Mouse (Mus musculus): Measurements from ENCODE around the gene Gng2.
A peak's percentile ranks its signal among the peaks of the same experiment; 100 is the strongest.

Gene Gng2

DNA sequence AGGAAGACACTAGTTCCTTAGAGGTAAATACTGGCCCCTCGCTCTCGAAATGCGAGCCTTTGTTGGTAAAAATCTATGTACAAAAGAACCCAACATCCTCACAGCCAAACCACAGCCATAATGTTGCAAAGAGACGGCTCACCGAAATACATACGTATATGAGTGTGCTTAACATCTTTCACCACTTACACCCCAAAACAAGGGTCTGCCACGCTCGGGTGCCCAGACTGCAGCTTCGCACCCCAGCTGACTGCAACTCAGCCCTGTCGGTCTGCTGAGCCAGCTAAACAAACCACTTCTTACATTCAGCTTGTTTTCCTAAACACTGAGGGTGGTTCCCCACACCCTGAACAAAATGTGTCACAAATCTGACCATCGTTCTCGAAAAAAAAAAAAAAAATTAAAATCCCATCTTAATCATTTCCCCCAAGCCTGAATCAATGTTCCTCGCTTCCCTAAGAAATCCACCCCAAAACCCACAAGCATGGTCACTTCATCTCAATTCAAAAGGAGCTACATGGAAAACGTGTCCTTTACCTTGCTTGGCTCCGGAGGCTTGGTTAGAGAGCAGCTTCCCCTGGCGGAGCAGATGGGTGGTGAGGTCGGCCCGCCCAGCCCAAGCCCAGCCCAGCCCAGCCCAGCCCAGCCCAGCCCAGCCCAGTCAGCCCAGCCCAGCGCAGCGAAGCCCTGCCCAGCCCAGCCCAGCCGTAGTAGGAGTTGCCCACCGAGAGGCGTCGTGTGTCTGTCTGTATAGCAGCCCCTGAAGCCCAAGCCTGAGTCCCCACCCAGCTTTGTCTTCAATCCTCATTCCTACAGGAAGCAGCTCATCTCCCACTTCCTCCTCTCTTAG is 781 bp downstream of the Gng2 start:
- DNase-seq = peak; percentile 34

DNA sequence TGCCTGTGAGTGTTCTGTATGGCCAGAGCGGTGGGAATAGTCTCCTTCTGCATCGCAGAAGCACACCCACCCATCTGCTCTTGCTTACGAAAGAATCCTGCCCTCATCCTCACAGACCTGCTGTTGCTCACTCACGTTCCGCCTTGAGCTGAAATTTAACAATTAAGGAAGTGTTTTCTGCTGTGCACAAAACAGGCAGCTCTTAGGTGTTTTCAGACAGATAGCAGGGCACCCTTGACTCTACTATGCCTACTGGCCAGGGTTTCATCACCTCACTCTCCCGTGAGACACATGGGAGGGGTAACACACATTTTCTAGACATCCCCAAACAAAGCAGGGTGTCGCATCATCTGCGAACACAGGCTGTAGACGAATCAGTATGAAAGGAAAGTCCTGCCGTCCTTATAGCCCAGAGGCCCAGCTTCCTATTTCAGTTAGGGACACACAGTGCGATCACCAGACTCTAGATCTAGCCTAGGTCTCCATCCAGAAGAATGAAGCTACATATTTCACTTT is 2.4 kb downstream of the Gng2 start:
- peak; percentile 41 for DNase-seq

GRCm38 (mm10) chr14:19974429-19974828 is 3.0 kb downstream of the Gng2 start:
- DNase-seq = no peak

- no peak for DNase-seq
Measured at GRCm38 (mm10) chr14:19972316-19973029, 5.0 kb downstream of the Gng2 start.

DNA sequence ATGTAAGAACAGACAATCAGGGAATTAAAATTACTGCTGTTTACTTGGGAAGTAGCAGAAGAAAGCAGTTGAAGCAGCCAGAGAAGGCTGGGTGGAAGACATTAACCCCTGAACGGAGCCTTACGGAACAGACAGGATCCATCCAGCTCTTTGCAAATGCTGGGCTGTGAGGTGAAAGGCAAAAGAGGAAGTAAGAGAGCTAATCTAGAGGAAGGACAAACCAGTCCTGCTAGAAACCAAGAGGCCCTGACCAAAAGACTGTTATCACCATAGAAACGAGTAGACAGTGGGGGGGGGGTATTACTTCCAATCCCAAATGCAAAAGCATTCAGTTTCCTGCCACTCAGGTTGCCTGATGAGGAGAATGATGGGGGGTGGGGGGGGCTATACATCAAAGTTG is 6.6 kb downstream of the Gng2 start:
- DNase-seq = no peak

- DNase-seq = no peak
Measured at GRCm38 (mm10) chr14:19970106-19970785, 7.2 kb downstream of the Gng2 start.

- no peak for DNase-seq
Measured at GRCm38 (mm10) chr14:19969566-19969965, 7.9 kb downstream of the Gng2 start.

GRCm38 (mm10) chr14:19969011-19969521 is 8.4 kb downstream of the Gng2 start:
- no peak for DNase-seq

DNA sequence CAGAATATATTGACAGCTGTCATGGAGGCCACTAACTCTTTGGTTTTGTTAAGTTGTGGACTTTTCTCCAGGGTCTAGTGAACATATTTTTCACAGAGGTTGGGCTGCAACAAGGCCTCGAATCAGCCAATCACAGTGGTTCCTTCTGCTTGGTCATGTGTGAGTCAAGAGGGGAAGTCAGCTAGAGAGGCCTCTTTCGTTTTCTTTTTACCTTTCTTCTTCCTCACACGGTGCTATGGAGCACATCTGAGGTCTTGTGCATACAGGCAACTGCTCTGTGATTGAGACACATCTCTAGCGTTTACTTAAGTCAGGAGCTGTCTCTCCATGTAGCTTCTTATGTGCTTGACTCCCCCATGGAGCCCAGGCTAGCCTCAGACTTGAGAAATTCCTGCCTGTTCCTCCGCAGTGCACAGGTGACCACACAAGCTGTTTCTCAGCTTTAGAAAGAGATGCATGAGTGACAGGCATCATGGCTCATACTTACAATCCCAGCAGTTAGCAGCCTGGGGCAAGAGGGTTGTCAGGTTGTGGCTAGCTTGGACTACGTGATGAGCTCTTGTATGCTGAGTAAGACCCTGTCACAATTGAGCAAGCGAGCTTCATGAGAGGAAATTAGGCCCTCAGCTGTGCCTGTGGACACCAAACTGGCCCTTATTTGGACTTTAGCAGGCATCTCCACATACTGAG is 9.0 kb downstream of the Gng2 start:
- no peak for DNase-seq

- peak; percentile 51 for DNase-seq
Measured at GRCm38 (mm10) chr14:19967482-19967881, 9.9 kb downstream of the Gng2 start.

- no peak for DNase-seq
Measured at GRCm38 (mm10) chr14:19963961-19964505, 13.4 kb downstream of the Gng2 start.

DNA sequence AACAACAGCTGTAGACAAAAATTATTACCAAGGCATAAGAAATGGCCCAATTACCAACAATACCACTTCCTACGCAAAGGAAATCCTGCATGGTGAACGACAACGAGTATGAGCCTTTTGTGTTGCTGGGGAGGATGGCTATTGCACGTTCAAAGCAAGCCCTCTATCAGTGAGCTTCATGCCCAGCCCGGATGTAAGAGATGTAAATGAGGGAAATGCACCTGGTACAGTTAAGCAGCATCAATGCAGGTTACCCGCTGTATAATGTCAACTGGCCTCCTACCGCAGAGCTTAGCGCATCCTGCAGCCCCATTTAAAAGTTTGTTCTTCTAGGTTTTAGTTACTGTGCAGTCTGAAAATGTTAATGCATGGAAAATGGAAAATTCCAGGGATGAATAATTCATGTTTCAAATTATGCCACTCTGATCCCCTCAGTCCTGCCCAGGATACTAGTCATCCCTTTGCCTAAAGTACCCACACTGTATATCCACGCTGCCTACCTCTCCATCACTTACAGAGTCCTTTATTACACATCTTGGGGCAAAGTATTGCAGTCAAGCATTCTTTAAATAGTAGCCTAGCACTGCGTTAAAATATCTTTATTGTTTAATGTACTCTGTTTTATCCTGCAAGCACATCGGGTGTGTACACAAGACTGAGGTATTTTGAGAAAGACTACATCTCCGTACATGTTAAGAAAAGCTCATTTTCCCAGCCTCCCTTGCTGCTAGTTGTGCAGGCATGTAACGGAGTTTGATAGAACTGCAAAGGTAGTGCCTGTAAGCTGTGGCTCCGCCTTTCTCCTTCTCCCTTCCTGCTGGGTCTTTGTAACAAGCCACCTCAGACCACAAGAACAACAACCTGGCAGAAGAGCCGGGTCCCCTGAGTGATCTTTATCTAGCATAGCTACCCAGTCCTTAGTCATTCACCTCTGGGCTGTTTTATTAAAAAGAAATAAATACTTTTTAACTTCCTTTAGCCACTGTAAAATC is 15.2 kb downstream of the Gng2 start:
- no peak for DNase-seq

DNA sequence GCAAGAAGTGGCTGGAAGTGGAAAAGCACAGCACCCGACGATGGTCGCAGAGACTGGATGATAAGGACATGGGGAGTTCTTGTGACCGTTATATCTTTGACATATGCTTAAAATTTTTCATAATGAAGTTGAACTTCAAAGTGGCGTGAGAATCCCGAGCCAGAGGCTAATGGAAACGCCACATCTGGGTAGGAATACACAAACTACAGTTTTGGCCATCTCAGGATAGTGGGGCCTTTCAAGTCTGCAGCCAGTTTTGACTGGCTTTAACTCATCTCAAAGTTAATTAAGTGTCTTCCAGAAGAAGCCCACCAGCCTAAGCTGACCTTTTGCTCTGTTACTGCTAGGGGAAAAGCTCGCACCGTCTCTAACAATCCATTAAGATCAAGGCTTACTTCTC is 17.6 kb downstream of the Gng2 start:
- DNase-seq = no peak

GRCm38 (mm10) chr14:19955077-19955476 is 22.4 kb downstream of the Gng2 start:
- DNase-seq = no peak

DNA sequence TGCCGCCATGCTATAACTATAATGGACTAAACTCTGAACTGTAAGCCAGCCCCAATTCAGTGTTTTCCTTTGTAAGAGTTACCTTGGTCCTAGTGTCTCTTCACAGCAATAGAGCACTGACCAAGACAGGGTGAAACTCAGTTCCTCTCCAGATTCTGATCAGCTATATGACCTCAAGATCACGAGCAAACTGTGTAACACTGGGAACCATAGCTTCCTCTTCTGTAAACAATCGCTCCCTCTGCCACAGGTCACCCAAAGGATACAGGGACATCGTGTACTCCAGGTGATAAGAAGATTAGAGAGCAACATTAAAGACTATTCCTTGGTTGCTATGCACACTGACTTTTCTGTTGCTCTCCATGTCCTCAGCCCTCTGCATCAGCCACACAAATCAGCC is 26.6 kb downstream of the Gng2 start:
- DNase-seq = no peak

DNA sequence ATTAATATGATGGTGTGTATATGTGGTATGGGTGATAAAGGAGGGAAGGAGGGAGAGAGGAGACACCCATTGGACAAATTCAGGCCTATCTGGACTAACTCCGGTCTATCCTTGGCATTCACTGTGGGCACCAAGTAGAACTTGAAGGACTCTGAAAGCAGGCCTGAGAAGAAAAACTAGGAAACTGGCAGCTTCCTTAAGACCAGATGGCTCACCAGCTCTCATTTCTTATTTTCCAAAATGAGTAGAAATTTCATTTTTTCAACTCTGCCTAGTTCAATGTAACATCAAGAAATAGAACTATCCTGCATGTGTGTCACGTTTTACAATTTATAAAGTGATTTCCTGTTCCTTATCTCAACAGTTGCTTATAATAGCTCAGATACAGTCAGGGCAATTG is 28.0 kb downstream of the Gng2 start:
- no peak for DNase-seq

GRCm38 (mm10) chr14:19946221-19946620 is 31.2 kb downstream of the Gng2 start:
- DNase-seq = no peak

DNA sequence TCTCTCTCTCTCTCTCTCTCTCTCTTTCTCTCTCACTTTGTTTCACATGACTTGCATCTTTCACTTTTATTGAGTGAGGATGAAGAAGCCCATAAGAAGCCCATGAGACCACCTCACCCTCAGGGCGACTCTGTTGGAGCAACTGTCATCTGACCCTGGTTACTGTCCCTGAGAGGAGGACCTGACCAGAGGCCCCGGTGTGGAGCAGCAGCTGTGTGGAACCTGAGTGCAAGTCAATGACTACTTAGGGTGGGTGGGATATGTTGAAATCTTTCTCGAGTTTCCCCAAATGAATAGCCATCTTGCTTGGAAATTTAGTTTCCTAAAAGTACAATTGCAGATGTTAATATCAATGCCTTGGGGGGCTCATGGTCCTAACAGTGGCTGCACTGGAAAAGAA is 34.7 kb downstream of the Gng2 start:
- no peak for DNase-seq

DNA sequence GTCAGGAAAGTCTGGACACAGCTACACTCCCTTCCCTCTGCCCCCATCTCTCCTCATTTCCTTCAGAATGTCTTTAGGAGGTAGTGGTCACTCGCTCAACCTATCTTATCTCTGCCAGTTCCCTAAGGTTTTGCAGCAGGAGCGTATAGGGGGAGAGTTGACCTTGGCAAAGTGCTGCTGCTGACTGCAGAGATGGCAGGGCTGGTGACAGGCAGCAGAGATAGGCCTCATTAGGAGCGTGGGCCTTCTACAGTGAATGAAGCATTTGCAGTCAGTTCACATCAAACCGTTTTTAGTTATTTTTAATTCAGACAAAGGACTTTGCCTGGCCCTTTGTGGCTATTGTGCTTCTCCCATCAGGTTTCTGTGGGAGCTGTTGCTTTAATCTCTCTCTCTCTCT is 35.1 kb downstream of the Gng2 start:
- DNase-seq = no peak

- no peak for DNase-seq
Measured at GRCm38 (mm10) chr14:19940066-19940465, 37.4 kb downstream of the Gng2 start.

DNA sequence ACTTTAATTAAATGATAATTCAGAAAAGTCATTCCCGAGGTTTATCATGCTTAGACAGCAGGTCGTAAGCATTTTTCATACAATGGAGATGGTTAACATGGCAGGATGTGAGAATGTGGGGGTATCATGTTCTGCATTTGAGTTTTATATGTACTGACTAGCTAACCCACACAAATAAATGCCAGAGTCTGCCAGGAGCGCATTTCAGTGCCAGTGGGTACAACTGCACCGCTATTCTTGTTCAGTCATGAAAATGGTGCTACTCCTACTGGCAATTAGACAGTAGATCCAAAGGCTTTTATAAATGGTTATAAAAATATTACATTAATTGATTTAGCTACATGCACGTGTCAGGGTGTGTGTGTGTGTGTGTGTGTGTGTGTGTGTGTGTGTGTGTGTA is 38.9 kb downstream of the Gng2 start:
- no peak for DNase-seq
